Mouse (Mus musculus) limb, embryonic 11.5 days (tissue): ENCODE data around the gene Tbata. TPM values are rescaled to one million over a fixed set of nuclear protein-coding genes. Genes with fewer than 3 reads are reported as not detected.

ENCODE experiments used
- ATAC-seq: fragments of 200-750 bp; cut with Nextera tagmentation; 2 replicates; pipeline ENCODE4 v1.8.0; 2017; ENCODE audit warnings: low read depth; ENCODE audit not compliant: insufficient number of reproducible peaks, low FRiP score, low TSS enrichment
- DNase-seq: peaks from one replicate; pipeline ENCODE4 v3.0.0-alpha.2; 2015; ENCODE audit warnings: low spot score
- H3K27ac ChIP-seq: fragments of 300-500 bp; sonication (generic); replicated peaks from 2 replicates; pipeline ENCODE4 v1.5.1; 2014; ENCODE audit warnings: low read depth, mild to moderate bottlenecking, low read length
- H3K27me3 ChIP-seq: fragments of 300-500 bp; sonication (generic); 2 replicates; pipeline ENCODE4 v1.6.1; 2014; ENCODE audit warnings: mild to moderate bottlenecking, low read length, mixed read lengths; ENCODE audit not compliant: control insufficient read depth, insufficient read depth
- H3K36me3 ChIP-seq: fragments of 300-500 bp; sonication (generic); 2 replicates; pipeline ENCODE4 v1.6.1; 2014; ENCODE audit warnings: mild to moderate bottlenecking, low read length, moderate library complexity, mixed read lengths; ENCODE audit not compliant: control insufficient read depth, insufficient read depth
- H3K4me1 ChIP-seq: fragments of 300-500 bp; sonication (generic); 2 replicates; pipeline ENCODE4 v1.6.1; 2014; ENCODE audit warnings: low read length, mixed read lengths; ENCODE audit not compliant: control insufficient read depth, insufficient read depth
- H3K4me2 ChIP-seq: fragments of 300-500 bp; sonication (generic); 2 replicates; pipeline ENCODE4 v1.6.1; 2014; ENCODE audit warnings: low read depth, mild to moderate bottlenecking, moderate library complexity; ENCODE audit not compliant: severe bottlenecking
- H3K4me3 ChIP-seq: fragments of 300-500 bp; sonication (generic); 2 replicates; pipeline ENCODE4 v1.5.1; 2014; ENCODE audit warnings: low read depth, low read length
- H3K9ac ChIP-seq: fragments of 300-500 bp; sonication (generic); 2 replicates; pipeline ENCODE4 v1.6.1; 2014; ENCODE audit warnings: mild to moderate bottlenecking, low read length
- H3K9me3 ChIP-seq: fragments of 300-500 bp; sonication (generic); 2 replicates; pipeline ENCODE4 v1.6.1; 2016; ENCODE audit warnings: low read length; ENCODE audit not compliant: control insufficient read depth
- WGBS: fragments of 180-500 bp; shearing (Covaris S2); extraction: QIAGEN DNeasy Blood & Tissue Kit; methylation state at CpG from one replicate; pipeline ENCODE4 v1.1.7; 2014; 5-methylcytosine and 5-hydroxymethylcytosine counted together
- polyA plus RNA-seq: library from polyadenylated mRNA; unstranded; fragments of >200 nt; fragmentation: Nextera tagmentation; extraction: Ambion mirVana; gene quantifications from 2 replicates; pipeline ENCODE4 v1.2.1, GENCODE M21; 2014

The Tbata gene
- polyA plus RNA-seq, result not detected in 2 replicates

GRCm38 (mm10) chr10:61171654-61172053 is at the start of gene Tbata:
Gene Tbata, plus strand, starts transcription at chr10:61171954.
- no peak within 1 kb of the TSS for H3K9ac ChIP-seq
- WGBS, result 62% methylated on average over 3 of the region's 3 CpGs
- H3K9me3 ChIP-seq, result no peaks in the 10 kb centered on the region
- H3K4me1 ChIP-seq, result no peaks in the 10 kb centered on the region
- no peak within 1 kb of the TSS for H3K4me2 ChIP-seq
- no peak within 1 kb of the TSS for H3K4me3 ChIP-seq
- H3K36me3 ChIP-seq, result no peaks in the 10 kb centered on the region
- no peaks in the 10 kb centered on the region for H3K27me3 ChIP-seq
- no peak for DNase-seq
- no peak for ATAC-seq
- no peak within 1 kb of the TSS for H3K27ac ChIP-seq

DNA sequence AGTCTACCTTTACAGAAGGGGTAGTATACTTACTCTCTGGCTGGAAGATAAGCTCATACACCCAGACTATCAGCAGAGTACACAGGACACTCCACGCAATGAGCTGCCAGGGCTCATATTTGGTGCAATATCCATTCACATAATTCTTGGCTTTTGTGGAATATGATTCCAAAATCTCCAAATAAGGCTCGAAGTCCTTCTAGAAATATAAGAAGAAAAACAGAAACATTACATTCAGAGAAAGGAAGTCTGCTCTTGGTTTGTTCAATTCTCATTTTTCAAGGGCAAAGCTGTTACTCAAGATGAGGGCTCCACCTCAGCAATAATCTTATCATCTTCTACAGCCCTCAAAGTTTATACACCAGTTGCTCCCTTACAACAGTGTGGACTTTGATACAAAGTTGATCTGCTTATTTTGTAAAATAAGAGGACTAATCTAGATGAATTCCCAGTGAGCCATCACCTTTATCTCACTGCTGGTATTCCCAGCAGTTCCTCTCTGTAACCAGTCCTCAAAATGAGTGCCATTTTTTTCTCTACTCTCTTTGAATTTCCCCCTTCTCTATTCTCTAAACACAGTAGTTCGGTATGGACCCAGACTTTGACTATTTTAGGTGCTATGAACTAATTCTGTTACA is 48.4 kb upstream of the Tbata start:
- WGBS, result 94% methylated on average over 3 of the region's 3 CpGs
- no peak for DNase-seq
- no peaks in the 10 kb centered on the region for H3K9me3 ChIP-seq
- H3K9ac ChIP-seq, result no peak overlapping the region
- H3K4me1 ChIP-seq, result no peaks in the 10 kb centered on the region
- H3K36me3 ChIP-seq, result peaks cover 2% of the 10 kb centered on the region; the same call in 1 of the 2 replicates
- H3K27me3 ChIP-seq, result no peaks in the 10 kb centered on the region
- no peak overlapping the region for H3K27ac ChIP-seq
- H3K4me3 ChIP-seq, result no peak overlapping the region
- ATAC-seq, result no peak
- H3K4me2 ChIP-seq, result no peak overlapping the region

DNA sequence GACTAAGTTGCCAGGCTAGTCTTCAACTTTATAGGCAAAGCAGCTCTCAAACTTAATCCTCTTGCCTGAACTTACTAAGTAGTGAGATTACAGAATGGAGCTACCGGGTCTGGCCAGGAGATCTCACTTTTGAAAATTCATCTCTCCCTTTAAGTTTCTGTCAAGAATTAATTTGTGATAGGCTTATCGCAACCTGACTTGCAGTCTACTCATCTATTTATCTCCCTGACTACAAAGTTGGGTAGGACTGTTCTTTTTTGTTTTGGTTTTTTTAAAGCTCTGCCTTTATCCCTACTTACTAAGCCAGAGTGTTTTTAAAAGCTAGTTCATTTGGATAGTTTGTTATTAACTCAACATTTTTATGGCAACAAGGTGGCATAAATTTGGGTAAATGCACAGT is 47.3 kb upstream of the Tbata start:
- H3K4me3 ChIP-seq, result no peak overlapping the region
- no peaks in the 10 kb centered on the region for H3K9me3 ChIP-seq
- 89% methylated on average over 2 of the region's 2 CpGs for WGBS
- H3K36me3 ChIP-seq, result peaks cover 2% of the 10 kb centered on the region; the same call in 1 of the 2 replicates
- H3K27ac ChIP-seq, result no peak overlapping the region
- ATAC-seq (no peak), DNase-seq (no peak)
- no peaks in the 10 kb centered on the region for H3K4me1 ChIP-seq
- no peak overlapping the region for H3K9ac ChIP-seq
- H3K4me2 ChIP-seq, result no peak overlapping the region
- H3K27me3 ChIP-seq, result no peaks in the 10 kb centered on the region

- no peak for ATAC-seq
- Histone ChIP-seq H3K9me3 (no peaks in the 10 kb centered on the region), H3K4me1 (no peaks in the 10 kb centered on the region), H3K9ac (no peak overlapping the region), H3K4me2 (no peak overlapping the region), H3K36me3 (peaks cover 2% of the 10 kb centered on the region; the same call in 1 of the 2 replicates), H3K27me3 (no peaks in the 10 kb centered on the region), H3K27ac (no peak overlapping the region), H3K4me3 (no peak overlapping the region)
- no peak for DNase-seq
- WGBS, result 92% methylated on average over 1 of the region's 1 CpGs
These were observed 42.9 kb upstream of the Tbata start for GRCm38 (mm10) chr10:61128701-61129365.

- 65% methylated on average over 3 of the region's 3 CpGs for WGBS
- Histone ChIP-seq H3K4me3 (no peak overlapping the region), H3K36me3 (peaks cover 2% of the 10 kb centered on the region; the same call in 1 of the 2 replicates), H3K27ac (no peak overlapping the region), H3K4me1 (no peaks in the 10 kb centered on the region), H3K9ac (no peak overlapping the region), H3K4me2 (no peak overlapping the region), H3K27me3 (no peaks in the 10 kb centered on the region), H3K9me3 (no peaks in the 10 kb centered on the region)
- DNase-seq, result no peak
- ATAC-seq, result no peak
These were observed 40.8 kb upstream of the Tbata start for GRCm38 (mm10) chr10:61130959-61131358.

GRCm38 (mm10) chr10:61134041-61134440 is 37.7 kb upstream of the Tbata start:
- Histone ChIP-seq H3K27me3 (no peaks in the 10 kb centered on the region), H3K4me3 (no peak overlapping the region), H3K4me2 (no peak overlapping the region), H3K27ac (no peak overlapping the region), H3K36me3 (no peaks in the 10 kb centered on the region; the same call in 1 of the 2 replicates), H3K9ac (no peak overlapping the region), H3K4me1 (no peaks in the 10 kb centered on the region), H3K9me3 (no peaks in the 10 kb centered on the region)
- no peak for ATAC-seq
- no peak for DNase-seq
- 93% methylated on average over 4 of the region's 4 CpGs for WGBS

DNA sequence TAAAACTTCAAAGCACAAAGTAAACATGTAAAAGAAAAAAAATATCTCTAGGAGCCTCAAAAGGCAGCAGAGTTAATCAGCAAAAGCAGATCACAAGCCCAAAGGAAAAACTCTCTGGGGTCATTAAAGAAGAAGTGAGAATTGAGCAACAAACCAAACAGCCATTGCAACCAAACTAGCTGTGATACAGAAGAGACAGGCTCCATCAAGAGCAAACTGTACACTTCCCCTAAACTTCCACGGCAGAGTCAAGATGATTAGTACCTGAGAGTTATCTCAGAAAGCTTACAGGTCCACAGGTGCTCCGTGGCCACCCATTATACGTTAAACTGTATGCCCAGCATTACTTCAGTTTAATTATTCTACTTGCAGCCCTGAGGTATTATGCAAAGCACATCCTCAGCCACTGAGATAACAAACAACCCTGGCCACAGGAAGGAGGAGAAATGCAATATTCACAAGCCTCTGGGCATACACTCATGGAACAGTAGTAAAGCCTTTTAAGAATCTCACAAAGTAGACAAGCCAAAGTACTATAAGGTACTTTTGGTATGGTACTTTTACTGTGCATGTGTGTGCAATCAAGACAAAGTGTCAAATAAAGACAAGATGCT is 36.4 kb upstream of the Tbata start:
- DNase-seq (no peak), ATAC-seq (no peak)
- Histone ChIP-seq H3K4me2 (no peak overlapping the region), H3K4me3 (no peak overlapping the region), H3K27me3 (no peaks in the 10 kb centered on the region), H3K4me1 (no peaks in the 10 kb centered on the region), H3K36me3 (no peaks in the 10 kb centered on the region; the same call in 1 of the 2 replicates), H3K9me3 (no peaks in the 10 kb centered on the region), H3K27ac (no peak overlapping the region), H3K9ac (no peak overlapping the region)
- 56% methylated on average over 3 of the region's 3 CpGs for WGBS

GRCm38 (mm10) chr10:61137567-61137966 is 34.2 kb upstream of the Tbata start:
- H3K4me3 ChIP-seq, result no peak overlapping the region
- no peak overlapping the region for H3K27ac ChIP-seq
- no peaks in the 10 kb centered on the region for H3K9me3 ChIP-seq
- 78% methylated on average over 1 of the region's 1 CpGs for whole genome bisulfite sequencing
- ATAC-seq, result no peak
- no peak overlapping the region for H3K4me2 ChIP-seq
- H3K4me1 ChIP-seq, result no peaks in the 10 kb centered on the region
- no peak for DNase-seq
- no peaks in the 10 kb centered on the region; the same call in 1 of the 2 replicates for H3K36me3 ChIP-seq
- H3K9ac ChIP-seq, result no peak overlapping the region
- no peaks in the 10 kb centered on the region for H3K27me3 ChIP-seq
